Mouse (Mus musculus): ENCODE measurements at regions not wholly inside any gene's neighbourhood (a gene's known extent, or its start where the extent isn't known, plus 50 kb on each side); places are given as distances from the start of the nearest gene placed in this dataset.

- DNase-seq (ENCODE audit: extremely low read depth, low read depth) = no peak
Observed at GRCm38 (mm10) chr4:98282275-98282674, 100.8 kb downstream of the Tm2d1 start.

DNA sequence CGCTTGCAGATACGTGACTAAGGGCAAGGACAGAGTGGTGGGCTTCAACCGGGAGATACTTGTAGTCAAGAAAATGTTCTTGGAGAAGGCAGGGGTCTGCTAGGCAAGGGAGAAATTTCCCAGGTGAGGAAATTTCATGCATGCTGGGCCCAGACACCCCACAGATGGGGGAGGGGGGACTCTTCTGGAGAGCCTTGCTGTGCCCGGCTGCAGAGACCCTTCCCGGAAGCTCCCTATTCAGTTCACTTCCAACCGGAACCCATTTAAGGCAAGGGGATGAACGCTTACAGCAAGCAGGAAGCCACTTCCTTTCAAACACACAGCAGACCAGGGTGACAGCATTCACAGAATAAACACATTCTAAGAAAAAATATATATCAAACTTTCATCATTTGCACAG, 124.8 kb downstream of the Tm2d1 start:
- DNase-seq (ENCODE audit: extremely low read depth, low read depth) = no peak

DNA sequence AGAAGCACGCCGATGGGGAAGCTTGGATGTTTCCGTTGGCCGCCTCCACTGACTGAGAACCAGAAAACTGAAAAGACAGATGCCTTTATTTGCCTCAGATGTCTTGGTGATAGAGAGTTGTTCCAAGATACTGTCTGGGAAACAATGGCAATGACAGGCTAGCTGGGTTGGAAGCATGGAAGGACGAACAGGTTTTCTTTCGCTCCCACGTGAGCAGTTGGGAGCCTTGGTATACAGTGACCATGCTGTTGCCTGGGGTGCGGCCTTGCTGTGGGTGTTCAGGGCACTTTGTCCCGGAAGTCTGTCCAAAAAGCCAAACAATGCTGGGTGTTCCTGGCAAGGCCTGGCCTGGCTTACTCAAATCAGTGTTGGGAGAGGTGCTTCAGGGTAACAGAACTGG, 125.4 kb downstream of the Tm2d1 start:
- DNase-seq (ENCODE audit: extremely low read depth, low read depth) = no peak

DNA sequence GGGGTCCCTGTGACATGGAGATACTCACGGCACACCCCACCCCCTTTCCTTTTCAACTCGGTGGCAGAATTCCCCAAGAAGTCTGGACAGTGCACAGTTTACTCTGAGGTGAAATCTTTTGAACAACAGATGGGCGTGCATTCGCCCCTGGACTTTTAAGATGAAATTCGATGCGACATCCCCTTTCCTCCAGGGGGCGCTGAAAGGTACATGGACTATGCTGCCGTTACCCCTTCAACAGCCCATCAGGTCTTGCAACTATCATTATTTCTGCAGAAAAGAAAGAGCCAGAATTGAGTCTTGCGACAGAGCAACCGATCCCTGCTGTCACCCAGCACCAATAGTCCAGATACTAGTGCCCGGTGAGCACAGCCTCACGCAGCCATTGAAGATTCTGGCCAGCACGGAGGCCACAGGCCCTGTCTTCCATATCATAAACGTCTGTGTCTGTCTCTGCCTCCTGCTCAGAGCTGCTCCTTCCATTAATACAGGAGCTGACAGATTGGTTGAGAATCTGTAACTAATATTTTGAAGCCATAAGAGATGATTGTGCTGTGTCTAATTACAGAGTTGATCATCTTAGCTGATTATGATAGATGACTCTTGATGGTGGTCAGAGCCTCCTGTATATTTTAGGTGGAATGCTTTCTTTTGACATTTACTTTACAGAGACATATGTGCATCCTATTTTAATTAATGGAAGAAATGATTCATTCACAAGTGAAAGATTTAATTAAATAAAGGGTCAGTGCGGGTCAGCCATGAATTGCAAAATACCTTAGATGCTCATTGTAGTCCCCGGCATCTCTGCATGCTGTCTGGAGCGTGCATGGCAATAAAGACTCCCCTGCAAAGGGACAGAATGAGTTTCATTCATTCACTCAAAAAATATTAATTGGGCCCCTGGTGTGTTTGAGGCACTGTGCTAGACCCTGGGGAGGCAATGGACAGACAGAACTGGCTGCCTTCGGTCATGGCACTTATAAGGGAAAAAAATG, 128.0 kb downstream of the Tm2d1 start:
- peak; percentile 8 for DNase-seq (ENCODE audit: extremely low read depth, low read depth)

DNA sequence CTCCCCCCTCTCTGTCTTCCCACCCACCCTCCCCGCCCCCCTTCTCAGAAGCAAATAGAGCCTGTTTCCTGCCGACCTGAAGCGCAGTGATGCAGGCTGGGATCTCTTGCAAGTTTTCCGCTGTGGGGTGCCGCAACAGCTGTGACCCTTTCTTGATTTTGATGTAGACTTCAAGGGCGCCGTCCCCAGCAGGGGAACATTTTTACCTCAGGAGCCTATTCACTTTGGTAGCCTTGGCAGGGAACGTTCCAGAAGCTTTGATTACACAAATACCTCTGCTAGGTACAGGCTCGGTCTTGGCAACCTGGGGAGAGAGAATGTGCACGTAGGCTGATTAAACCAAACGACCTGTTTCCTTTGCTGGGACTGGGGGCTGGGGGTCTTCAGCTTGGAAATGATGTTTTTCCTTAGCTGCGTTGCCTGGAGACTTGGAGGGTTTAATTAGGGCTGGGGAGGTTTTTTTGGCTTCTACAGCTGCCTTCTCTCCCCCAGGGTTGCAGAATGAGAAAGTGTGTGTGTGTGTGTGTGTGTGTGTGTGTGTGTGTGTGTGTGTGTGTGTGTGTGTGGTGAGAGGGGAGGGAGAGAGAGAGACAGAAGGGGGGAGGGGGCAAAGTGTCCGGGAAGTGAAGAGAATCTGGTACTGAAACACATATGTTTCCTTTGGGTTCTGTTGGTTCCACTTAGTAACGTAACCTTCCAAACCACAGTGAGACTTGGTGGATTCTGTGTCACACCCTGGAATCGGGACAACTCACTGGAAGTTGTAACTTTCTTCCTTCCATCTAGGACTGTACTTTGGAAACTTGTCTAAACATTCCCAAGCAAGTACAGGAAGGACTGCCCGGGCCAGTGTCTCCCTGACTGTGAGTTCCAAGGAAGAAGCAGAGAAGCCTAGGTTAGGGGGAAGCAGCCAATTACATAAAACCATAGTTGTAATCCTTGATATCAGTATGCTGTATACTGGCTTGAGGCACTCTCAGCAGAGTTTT, 138.9 kb downstream of the Tm2d1 start:
- no peak for DNase-seq (ENCODE audit: extremely low read depth, low read depth)

DNA sequence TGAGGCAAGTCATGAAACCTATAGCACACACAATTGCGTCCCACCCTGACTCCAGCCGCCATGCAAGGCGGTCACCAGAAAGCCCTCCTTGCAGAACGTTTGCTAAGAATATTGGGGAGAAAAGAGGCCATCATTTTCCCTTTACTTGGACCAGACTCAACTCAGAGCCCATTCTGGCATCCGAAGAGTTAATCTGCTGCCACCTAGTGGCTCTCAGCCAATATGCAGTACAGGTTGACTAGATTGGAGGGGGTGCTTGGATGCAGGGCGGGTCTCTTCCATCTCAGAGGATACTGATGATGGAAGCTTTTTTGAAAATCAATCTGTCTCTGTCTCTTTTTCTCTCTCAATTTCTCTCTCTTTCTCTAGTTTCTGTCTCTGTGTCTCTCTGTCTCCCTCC, 139.6 kb downstream of the Tm2d1 start:
- DNase-seq (ENCODE audit: extremely low read depth, low read depth) = peak; percentile 46

GRCm38 (mm10) chr4:98241921-98242320, 141.2 kb downstream of the Tm2d1 start:
- no peak for DNase-seq (ENCODE audit: extremely low read depth, low read depth)

DNA sequence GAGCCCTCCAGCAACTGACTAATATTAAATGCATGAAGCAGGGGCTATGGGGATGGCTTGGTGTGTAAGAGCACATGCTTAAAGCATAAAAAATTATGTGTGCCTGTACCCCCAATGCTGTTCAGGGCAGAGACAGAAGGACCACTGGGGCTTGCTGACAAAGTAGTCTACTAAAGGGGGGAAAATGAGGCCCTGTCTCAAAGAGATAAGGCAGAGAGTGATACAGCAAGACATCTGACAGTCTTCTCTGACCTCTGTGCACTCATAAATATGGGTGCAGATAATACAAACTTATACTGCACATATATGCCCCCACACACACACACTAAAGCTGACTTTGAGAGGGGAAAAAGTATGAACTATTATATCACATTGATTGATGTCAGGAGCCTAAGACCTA, 142.8 kb downstream of the Tm2d1 start:
- DNase-seq (ENCODE audit: extremely low read depth, low read depth) = no peak

DNA sequence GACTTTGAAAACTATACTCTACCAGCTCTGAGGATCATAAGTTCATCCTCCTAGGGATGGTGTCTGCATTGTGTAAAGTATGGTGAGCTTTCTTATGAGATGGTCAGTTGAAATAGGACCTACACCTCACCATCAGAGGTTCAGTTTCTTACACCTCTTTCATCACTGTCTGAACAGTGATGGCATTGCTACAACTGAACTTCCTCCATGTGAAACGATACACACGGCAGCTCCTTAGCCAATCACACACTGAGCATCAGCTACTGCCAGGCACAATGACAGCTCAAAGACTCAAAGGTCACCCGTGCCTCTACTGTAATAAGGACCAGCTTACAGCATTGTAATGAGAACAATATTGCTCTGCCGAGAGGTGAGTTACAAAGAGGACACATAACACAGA, 145.0 kb downstream of the Tm2d1 start:
- DNase-seq (ENCODE audit: extremely low read depth, low read depth) = no peak

GRCm38 (mm10) chr4:98237475-98237874, 145.6 kb downstream of the Tm2d1 start:
- no peak for DNase-seq (ENCODE audit: extremely low read depth, low read depth)

- DNase-seq (ENCODE audit: extremely low read depth, low read depth) = no peak
Observed at GRCm38 (mm10) chr4:98236006-98236783, 146.9 kb downstream of the Tm2d1 start.

DNA sequence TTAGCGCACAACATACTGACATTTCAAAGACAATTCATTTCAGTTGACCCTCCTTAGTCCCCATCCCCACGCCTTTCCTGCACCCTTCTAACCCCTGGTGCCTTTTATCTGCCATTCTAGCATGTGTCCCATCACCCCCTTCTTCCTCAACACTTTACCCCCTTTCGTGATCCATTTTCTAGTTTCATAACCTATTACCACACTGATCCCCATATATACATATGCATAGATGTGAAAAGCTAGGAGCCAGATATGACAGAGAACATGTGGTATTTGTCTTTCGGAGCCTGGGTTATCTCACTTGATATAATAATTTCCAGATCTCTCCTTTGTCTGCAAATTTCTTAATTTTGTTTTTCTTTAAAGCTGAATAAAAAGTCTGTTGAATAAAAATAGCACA, 154.9 kb downstream of the Tm2d1 start:
- no peak for DNase-seq (ENCODE audit: extremely low read depth, low read depth)

DNA sequence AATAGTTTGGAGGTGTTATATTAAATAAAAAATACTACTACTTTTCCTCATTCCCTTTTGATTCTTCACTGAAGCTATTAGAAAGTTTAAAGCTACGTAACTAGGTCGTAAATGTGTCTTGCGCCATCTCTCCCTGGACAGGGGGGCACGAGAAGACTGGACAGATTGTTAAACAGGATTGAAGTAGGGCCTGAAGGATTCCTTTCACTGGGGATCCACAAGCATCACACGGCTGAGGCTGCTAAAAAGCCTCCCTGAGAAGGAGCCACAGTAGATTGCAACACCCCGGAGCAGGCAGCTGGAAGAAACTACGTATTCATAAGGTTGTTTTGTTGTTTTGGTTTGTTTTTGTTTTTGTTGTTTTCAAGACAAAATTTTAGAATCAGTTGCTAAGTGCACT, 158.7 kb downstream of the Tm2d1 start:
- DNase-seq (ENCODE audit: extremely low read depth, low read depth) = no peak

- DNase-seq (ENCODE audit: extremely low read depth, low read depth) = no peak
Observed at GRCm38 (mm10) chr4:98223429-98223828, 159.7 kb downstream of the Tm2d1 start.

GRCm38 (mm10) chr4:98221566-98221965, 161.5 kb downstream of the Tm2d1 start:
- no peak for DNase-seq (ENCODE audit: extremely low read depth, low read depth)

- no peak for DNase-seq (ENCODE audit: extremely low read depth, low read depth)
Observed at GRCm38 (mm10) chr4:98215218-98215617, 167.9 kb downstream of the Tm2d1 start.

DNA sequence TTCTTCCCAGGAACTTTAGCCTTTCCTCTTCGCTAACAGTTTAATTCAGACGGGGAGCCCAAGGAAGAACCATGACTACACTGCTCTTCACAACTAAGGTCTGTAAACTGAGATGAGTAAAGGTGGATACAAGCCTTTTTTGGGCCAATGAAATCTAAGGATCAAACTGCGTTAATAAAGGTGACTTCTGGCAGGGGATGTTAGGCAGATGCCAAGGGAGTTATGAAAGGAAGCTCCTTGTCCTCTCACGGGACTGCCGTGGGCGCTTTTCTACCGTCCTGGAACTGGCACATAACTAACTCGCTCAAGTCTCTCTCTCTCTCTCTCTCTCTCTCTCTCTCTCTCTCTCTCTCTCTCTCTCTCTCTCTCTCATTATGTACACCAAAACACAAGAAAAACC, 175.7 kb downstream of the Tm2d1 start:
- no peak for DNase-seq (ENCODE audit: extremely low read depth, low read depth)

- DNase-seq (ENCODE audit: extremely low read depth, low read depth) = no peak
Observed at GRCm38 (mm10) chr4:98206245-98206970, 176.7 kb downstream of the Tm2d1 start.

DNA sequence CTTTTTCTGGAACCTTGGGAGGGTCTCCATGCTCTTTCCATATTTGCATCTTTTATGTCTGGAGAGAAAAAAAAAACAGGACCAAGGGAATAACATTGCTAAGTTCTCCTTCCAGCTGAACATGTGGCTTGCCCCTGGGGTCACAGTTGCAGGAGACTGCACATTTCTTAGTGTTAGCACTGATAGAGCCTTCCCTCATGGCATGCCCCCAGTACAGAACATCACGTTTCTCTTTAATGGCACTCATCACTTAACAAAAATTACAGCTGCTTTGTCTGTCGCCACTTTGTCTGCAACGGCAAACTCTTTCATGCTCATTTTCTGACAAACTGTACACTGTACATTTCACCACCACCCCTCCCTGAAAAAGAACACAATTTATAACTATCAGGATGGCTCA, 180.0 kb downstream of the Tm2d1 start:
- DNase-seq (ENCODE audit: extremely low read depth, low read depth) = no peak

DNA sequence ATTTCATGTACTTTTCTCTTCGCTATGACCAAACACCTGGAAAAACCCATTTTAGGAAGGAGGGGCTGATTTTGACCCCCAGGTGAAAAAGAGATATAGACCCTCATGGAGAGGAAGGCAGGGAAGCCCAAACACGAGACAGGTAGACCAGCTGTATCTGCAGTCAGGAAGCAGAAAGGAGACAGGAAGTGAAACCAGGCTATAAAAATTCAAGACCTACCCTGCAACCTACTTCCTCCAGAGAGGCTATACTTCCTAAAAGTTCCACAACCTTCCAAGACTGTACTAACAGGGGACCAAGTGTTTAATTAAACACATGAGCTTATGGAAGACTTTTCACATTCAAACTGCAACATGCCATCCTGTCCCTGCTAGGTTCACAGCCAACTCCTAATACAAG, 180.9 kb downstream of the Tm2d1 start:
- no peak for DNase-seq (ENCODE audit: extremely low read depth, low read depth)

DNA sequence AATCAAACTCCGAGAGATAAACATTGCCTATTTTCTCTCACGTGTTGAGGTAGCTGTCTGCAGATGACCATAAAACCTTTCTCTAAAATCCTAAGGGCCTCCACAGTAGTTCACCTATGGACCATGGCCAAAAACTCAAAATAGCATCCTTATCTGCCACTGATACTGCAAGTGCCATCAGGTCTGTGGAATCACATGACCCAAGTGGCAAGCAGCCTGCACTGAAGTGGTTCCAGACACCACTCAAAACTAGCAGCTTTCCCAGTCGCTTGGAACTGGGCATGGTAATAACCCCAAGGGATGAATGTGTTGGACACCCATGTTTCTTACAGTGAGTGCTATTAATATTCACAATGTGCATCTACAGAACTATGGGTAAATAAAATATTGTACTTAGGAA, 182.0 kb downstream of the Tm2d1 start:
- DNase-seq (ENCODE audit: extremely low read depth, low read depth) = no peak
